Mouse (Mus musculus): ENCODE results near the gene Rrp9. TPM values are rescaled to one million over a fixed set of nuclear protein-coding genes. Genes with fewer than 3 reads are reported as not detected.

Rrp9 gene
- polyA plus RNA-seq, 1 experiment from 2014 or later = 36.2 TPM

GRCm38 (mm10) chr9:106469776-106470175, 6.0 kb upstream of the Rrp9 start:
- Histone ChIP-seq H3K27ac (ENCODE audit: low read depth, low read length) (no peak overlapping the region), H3K4me3 (ENCODE audit: low read depth, low read length) (no peak overlapping the region), H3K4me1 (ENCODE audit: control insufficient read depth, insufficient read depth, low read length) (peaks cover 13% of the 10 kb centered on the region), H3K27me3 (ENCODE audit: control insufficient read depth, insufficient read depth, low read length) (no peaks in the 10 kb centered on the region), H3K36me3 (ENCODE audit: control insufficient read depth, insufficient read depth, low read length) (no peaks in the 10 kb centered on the region), H3K9ac (replicated peaks; ENCODE audit: low read depth, low read length) (no peak overlapping the region), H3K4me2 (ENCODE audit: low read depth, low read length) (no peak overlapping the region), H3K9me3 (ENCODE audit: control insufficient read depth, low read length) (no peaks in the 10 kb centered on the region)
- ATAC-seq (ENCODE audit: low read depth) = no peak
- WGBS = 73% methylated on average over 9 of the region's 9 CpGs

GRCm38 (mm10) chr9:106470991-106471750, 4.6 kb upstream of the Rrp9 start:
- Histone ChIP-seq H3K36me3 (ENCODE audit: control insufficient read depth, insufficient read depth, low read length) (no peaks in the 10 kb centered on the region), H3K4me1 (ENCODE audit: control insufficient read depth, insufficient read depth, low read length) (peaks cover 3% of the 10 kb centered on the region; the same call in 1 of the 2 replicates), H3K4me2 (ENCODE audit: low read depth, low read length) (no peak overlapping the region), H3K9ac (replicated peaks; ENCODE audit: low read depth, low read length) (no peak overlapping the region), H3K4me3 (ENCODE audit: low read depth, low read length) (no peak overlapping the region), H3K9me3 (ENCODE audit: control insufficient read depth, low read length) (no peaks in the 10 kb centered on the region), H3K27ac (ENCODE audit: low read depth, low read length) (no peak overlapping the region), H3K27me3 (ENCODE audit: control insufficient read depth, insufficient read depth, low read length) (no peaks in the 10 kb centered on the region)
- 72% methylated on average over 14 of the region's 14 CpGs for WGBS
- no peak for ATAC-seq (ENCODE audit: low read depth)

- Histone ChIP-seq H3K27me3 (ENCODE audit: control insufficient read depth, insufficient read depth, low read length) (no peaks in the 10 kb centered on the region), H3K4me1 (ENCODE audit: control insufficient read depth, insufficient read depth, low read length) (peaks cover 3% of the 10 kb centered on the region; the same call in 1 of the 2 replicates), H3K4me2 (ENCODE audit: low read depth, low read length) (no peak overlapping the region), H3K27ac (ENCODE audit: low read depth, low read length) (no peak overlapping the region), H3K4me3 (ENCODE audit: low read depth, low read length) (no peak overlapping the region), H3K36me3 (ENCODE audit: control insufficient read depth, insufficient read depth, low read length) (no peaks in the 10 kb centered on the region), H3K9ac (replicated peaks; ENCODE audit: low read depth, low read length) (no peak overlapping the region), H3K9me3 (ENCODE audit: control insufficient read depth, low read length) (no peaks in the 10 kb centered on the region)
- 19% methylated on average over 5 of the region's 5 CpGs for WGBS
- no peak for ATAC-seq (ENCODE audit: low read depth)
These were observed 3.9 kb upstream of the Rrp9 start for GRCm38 (mm10) chr9:106471892-106472291.

GRCm38 (mm10) chr9:106472321-106472720, 3.4 kb upstream of the Rrp9 start:
- ATAC-seq (ENCODE audit: low read depth) = no peak
- no peaks in the 10 kb centered on the region for H3K36me3 ChIP-seq (ENCODE audit: control insufficient read depth, insufficient read depth, low read length)
- H3K4me3 ChIP-seq (ENCODE audit: low read depth, low read length) = no peak overlapping the region
- no peak overlapping the region for H3K9ac ChIP-seq (replicated peaks; ENCODE audit: low read depth, low read length)
- no peak overlapping the region for H3K4me2 ChIP-seq (ENCODE audit: low read depth, low read length)
- H3K4me1 ChIP-seq (ENCODE audit: control insufficient read depth, insufficient read depth, low read length) = peaks cover 3% of the 10 kb centered on the region; the same call in 1 of the 2 replicates
- H3K9me3 ChIP-seq (ENCODE audit: control insufficient read depth, low read length) = no peaks in the 10 kb centered on the region
- no peak overlapping the region for H3K27ac ChIP-seq (ENCODE audit: low read depth, low read length)
- no peaks in the 10 kb centered on the region for H3K27me3 ChIP-seq (ENCODE audit: control insufficient read depth, insufficient read depth, low read length)
- WGBS = 73% methylated on average over 4 of the region's 4 CpGs

- no peak overlapping the region for H3K4me3 ChIP-seq (ENCODE audit: low read depth, low read length)
- no peaks in the 10 kb centered on the region for H3K36me3 ChIP-seq (ENCODE audit: control insufficient read depth, insufficient read depth, low read length)
- ATAC-seq (ENCODE audit: low read depth) = no peak
- peaks cover 9% of the 10 kb centered on the region for H3K4me1 ChIP-seq (ENCODE audit: control insufficient read depth, insufficient read depth, low read length)
- 90% methylated on average over 16 of the region's 16 CpGs for WGBS
- no peaks in the 10 kb centered on the region for H3K9me3 ChIP-seq (ENCODE audit: control insufficient read depth, low read length)
- H3K27ac ChIP-seq (ENCODE audit: low read depth, low read length) = no peak overlapping the region
- no peaks in the 10 kb centered on the region for H3K27me3 ChIP-seq (ENCODE audit: control insufficient read depth, insufficient read depth, low read length)
- no peak overlapping the region for H3K9ac ChIP-seq (replicated peaks; ENCODE audit: low read depth, low read length)
- H3K4me2 ChIP-seq (ENCODE audit: low read depth, low read length) = no peak overlapping the region
These were observed 2.5 kb upstream of the Rrp9 start for GRCm38 (mm10) chr9:106473081-106473752.

- peaks cover 9% of the 10 kb centered on the region for H3K4me1 ChIP-seq (ENCODE audit: control insufficient read depth, insufficient read depth, low read length)
- no peaks in the 10 kb centered on the region for H3K27me3 ChIP-seq (ENCODE audit: control insufficient read depth, insufficient read depth, low read length)
- H3K4me2 ChIP-seq (ENCODE audit: low read depth, low read length) = no peak overlapping the region
- H3K4me3 ChIP-seq (ENCODE audit: low read depth, low read length) = no peak overlapping the region
- no peaks in the 10 kb centered on the region for H3K9me3 ChIP-seq (ENCODE audit: control insufficient read depth, low read length)
- WGBS = 91% methylated on average over 5 of the region's 5 CpGs
- ATAC-seq (ENCODE audit: low read depth) = no peak
- H3K27ac ChIP-seq (ENCODE audit: low read depth, low read length) = no peak overlapping the region
- no peak overlapping the region for H3K9ac ChIP-seq (replicated peaks; ENCODE audit: low read depth, low read length)
- H3K36me3 ChIP-seq (ENCODE audit: control insufficient read depth, insufficient read depth, low read length) = no peaks in the 10 kb centered on the region
These were observed 2.0 kb upstream of the Rrp9 start for GRCm38 (mm10) chr9:106473753-106474105.

- peaks cover 9% of the 10 kb centered on the region for H3K4me1 ChIP-seq (ENCODE audit: control insufficient read depth, insufficient read depth, low read length)
- no peak for ATAC-seq (ENCODE audit: low read depth)
- H3K9ac ChIP-seq (replicated peaks; ENCODE audit: low read depth, low read length) = 0 out of 2 replicates have a peak overlapping the region, but pooled peaks have one; percentile 21
- no peak overlapping the region for H3K4me3 ChIP-seq (ENCODE audit: low read depth, low read length)
- H3K9me3 ChIP-seq (ENCODE audit: control insufficient read depth, low read length) = no peaks in the 10 kb centered on the region
- WGBS = 6% methylated on average over 6 of the region's 6 CpGs
- no peaks in the 10 kb centered on the region for H3K27me3 ChIP-seq (ENCODE audit: control insufficient read depth, insufficient read depth, low read length)
- no peaks in the 10 kb centered on the region for H3K36me3 ChIP-seq (ENCODE audit: control insufficient read depth, insufficient read depth, low read length)
- no peak overlapping the region for H3K4me2 ChIP-seq (ENCODE audit: low read depth, low read length)
- no peak overlapping the region for H3K27ac ChIP-seq (ENCODE audit: low read depth, low read length)
These were observed 1.3 kb upstream of the Rrp9 start for GRCm38 (mm10) chr9:106474456-106474855.

GRCm38 (mm10) chr9:106475046-106475445, 717 bp upstream of the Rrp9 start:
- no peak overlapping the region for H3K4me3 ChIP-seq (ENCODE audit: low read depth, low read length)
- WGBS = 73% methylated on average over 7 of the region's 7 CpGs
- H3K9me3 ChIP-seq (ENCODE audit: control insufficient read depth, low read length) = no peaks in the 10 kb centered on the region
- H3K4me1 ChIP-seq (ENCODE audit: control insufficient read depth, insufficient read depth, low read length) = peaks cover 9% of the 10 kb centered on the region
- no peak for ATAC-seq (ENCODE audit: low read depth)
- H3K27ac ChIP-seq (ENCODE audit: low read depth, low read length) = no peak overlapping the region
- no peaks in the 10 kb centered on the region for H3K27me3 ChIP-seq (ENCODE audit: control insufficient read depth, insufficient read depth, low read length)
- no peaks in the 10 kb centered on the region for H3K36me3 ChIP-seq (ENCODE audit: control insufficient read depth, insufficient read depth, low read length)
- H3K4me2 ChIP-seq (ENCODE audit: low read depth, low read length) = no peak overlapping the region
- no peak overlapping the region for H3K9ac ChIP-seq (replicated peaks; ENCODE audit: low read depth, low read length)

All from neural tube, embryonic 14.5 days (tissue).